Mouse (Mus musculus) kidney, adult 10 weeks (tissue): ENCODE results near the gene Defa21. TPM values are rescaled to one million over a fixed set of nuclear protein-coding genes. Genes with fewer than 3 reads are reported as not detected.

Experiments used
- polyA plus RNA-seq: library from polyadenylated mRNA; stranded (reverse); fragments of 350-450 nt; fragmentation: Illumina TruSeq; extraction: RNeasy Lipid Tissue Mini Kit (QIAGEN cat#74804); gene quantifications from one replicate; pipeline ENCODE4 v1.2.3, GENCODE M21; 2014; ENCODE audit warnings: low read depth, low replicate concordance

Gene Defa21
- polyA plus RNA-seq: not detected

GRCm38 (mm10) chr8:21025245-21025644, at the start of gene Defa21:
Defa21 (plus strand) TSS chr8:21025545.

GRCm38 (mm10) chr8:21054747-21055146, 29.4 kb downstream of the Defa21 start, which contains the start of gene Defa23:
Defa23 (plus strand) TSS chr8:21055047.

GRCm38 (mm10) chr8:21064738-21065137, 39.4 kb downstream of the Defa21 start, which contains the start of gene Defa35:
Defa35 (plus strand) TSS chr8:21065038.

Other genes with a start within 250 kb of the Defa21 start
- not detected for gene Defb33, start 132.9 kb upstream of the Defa21 start, polyA plus RNA-seq
- gene Gm15056, start 122.9 kb upstream of the Defa21 start, polyA plus RNA-seq: not detected
- gene Gm6040, start 103.5 kb upstream of the Defa21 start, polyA plus RNA-seq: not detected
- not detected for gene AY761185, start 80.8 kb upstream of the Defa21 start, polyA plus RNA-seq
- gene Defa23, start 29.5 kb downstream of the Defa21 start, polyA plus RNA-seq: not detected
- not detected for gene Defa35, start 39.5 kb downstream of the Defa21 start, polyA plus RNA-seq
- not detected for gene Defa25, start 58.9 kb downstream of the Defa21 start, polyA plus RNA-seq
- not detected for gene Gm14851, start 70.5 kb downstream of the Defa21 start, polyA plus RNA-seq
- not detected for gene Defa30, start 109.1 kb downstream of the Defa21 start, polyA plus RNA-seq
- gene Defa22, start 136.7 kb downstream of the Defa21 start, polyA plus RNA-seq: not detected
- gene Defa31, start 166.1 kb downstream of the Defa21 start, polyA plus RNA-seq: 2.1 TPM
- not detected for gene Gm15293, start 176.0 kb downstream of the Defa21 start, polyA plus RNA-seq
- not detected for gene Gm15292, start 224.2 kb downstream of the Defa21 start, polyA plus RNA-seq